Mouse (Mus musculus): Measurements from ENCODE around the gene Galnt18. TPM values are rescaled to one million over a fixed set of nuclear protein-coding genes. Genes with fewer than 3 reads are reported as not detected.
A peak's percentile ranks its signal among the peaks of the same experiment; 100 is the strongest.

Galnt18 gene
- polyA plus RNA-seq, 1 experiment from 2014 or later, result 20.5 TPM

- no peak overlapping the region for H3K4me3 ChIP-seq (ENCODE audit: low read depth, low read length)
- H3K4me2 ChIP-seq (replicated peaks; ENCODE audit: low read depth), result peak overlapping the region; percentile 17; the same call in 1 of the 2 replicates
- no peak for TF ChIP-seq EP300 (optimal IDR thresholded peaks at IDR 0.05)
- TF ChIP-seq CTCF (IDR thresholded peaks at IDR 0.05; ENCODE audit: low read depth), result no peak; the same call in 1 of the 2 replicates
- 51% methylated on average over 16 of the region's 16 CpGs for WGBS
- H3K9me3 ChIP-seq (ENCODE audit: control insufficient read depth, low read length), result no peaks in the 10 kb centered on the region
- 0 out of 2 replicates have a peak overlapping the region, but pooled peaks have one; percentile 27 for H3K9ac ChIP-seq (ENCODE audit: low read length)
- H3K27me3 ChIP-seq (ENCODE audit: control insufficient read depth, insufficient read depth, low read length), result no peaks in the 10 kb centered on the region
- no peak overlapping the region; the same call in 1 of the 2 replicates for H3K27ac ChIP-seq (replicated peaks)
- ATAC-seq (ENCODE audit: low FRiP score, low TSS enrichment) (peak; percentile 91), DNase-seq (ENCODE audit: low spot score) (peak; percentile 71)
- H3K36me3 ChIP-seq (ENCODE audit: control insufficient read depth, insufficient read depth, low read length), result no peaks in the 10 kb centered on the region
- H3K4me1 ChIP-seq (replicated peaks; ENCODE audit: control insufficient read depth, insufficient read depth), result no peaks in the 10 kb centered on the region; the same call in 1 of the 2 replicates
These were observed 163.4 kb downstream of the Galnt18 start for GRCm38 (mm10) chr7:111616231-111616937.

GRCm38 (mm10) chr7:111614471-111614870, 165.3 kb downstream of the Galnt18 start:
- Histone ChIP-seq H3K36me3 (ENCODE audit: control insufficient read depth, insufficient read depth, low read length) (no peaks in the 10 kb centered on the region), H3K27ac (replicated peaks) (no peak overlapping the region), H3K9ac (ENCODE audit: low read length) (no peak overlapping the region), H3K27me3 (ENCODE audit: control insufficient read depth, insufficient read depth, low read length) (no peaks in the 10 kb centered on the region), H3K9me3 (ENCODE audit: control insufficient read depth, low read length) (no peaks in the 10 kb centered on the region), H3K4me2 (replicated peaks; ENCODE audit: low read depth) (no peak overlapping the region), H3K4me1 (replicated peaks; ENCODE audit: control insufficient read depth, insufficient read depth) (no peaks in the 10 kb centered on the region; the same call in 1 of the 2 replicates), H3K4me3 (ENCODE audit: low read depth, low read length) (no peak overlapping the region)
- no peak for DNase-seq (ENCODE audit: low spot score)
- TF ChIP-seq EP300 (optimal IDR thresholded peaks at IDR 0.05) (no peak), CTCF (IDR thresholded peaks at IDR 0.05; ENCODE audit: low read depth) (no peak)
- no peak for ATAC-seq (ENCODE audit: low FRiP score, low TSS enrichment)
- WGBS, result 52% methylated on average over 1 of the region's 1 CpGs

- 93% methylated on average over 2 of the region's 2 CpGs for WGBS
- TF ChIP-seq EP300 (optimal IDR thresholded peaks at IDR 0.05), result no peak
- no peak for TF ChIP-seq CTCF (IDR thresholded peaks at IDR 0.05; ENCODE audit: low read depth)
- no peak overlapping the region for H3K4me3 ChIP-seq (ENCODE audit: low read depth, low read length)
- H3K9me3 ChIP-seq (ENCODE audit: control insufficient read depth, low read length), result no peaks in the 10 kb centered on the region
- no peak overlapping the region for H3K4me2 ChIP-seq (replicated peaks; ENCODE audit: low read depth)
- H3K27me3 ChIP-seq (ENCODE audit: control insufficient read depth, insufficient read depth, low read length), result no peaks in the 10 kb centered on the region
- DNase-seq (ENCODE audit: low spot score) (no peak), ATAC-seq (ENCODE audit: low FRiP score, low TSS enrichment) (no peak)
- no peaks in the 10 kb centered on the region for H3K4me1 ChIP-seq (replicated peaks; ENCODE audit: control insufficient read depth, insufficient read depth)
- no peaks in the 10 kb centered on the region for H3K36me3 ChIP-seq (ENCODE audit: control insufficient read depth, insufficient read depth, low read length)
- no peak overlapping the region for H3K27ac ChIP-seq (replicated peaks)
- H3K9ac ChIP-seq (ENCODE audit: low read length), result no peak overlapping the region
These were observed 172.3 kb downstream of the Galnt18 start for GRCm38 (mm10) chr7:111607476-111607875.

GRCm38 (mm10) chr7:111606091-111606490, 173.7 kb downstream of the Galnt18 start:
- H3K9ac ChIP-seq (ENCODE audit: low read length), result no peak overlapping the region
- ATAC-seq (ENCODE audit: low FRiP score, low TSS enrichment) (no peak), DNase-seq (ENCODE audit: low spot score) (no peak)
- H3K9me3 ChIP-seq (ENCODE audit: control insufficient read depth, low read length), result no peaks in the 10 kb centered on the region
- H3K36me3 ChIP-seq (ENCODE audit: control insufficient read depth, insufficient read depth, low read length), result no peaks in the 10 kb centered on the region
- H3K4me3 ChIP-seq (ENCODE audit: low read depth, low read length), result no peak overlapping the region
- no peak overlapping the region for H3K27ac ChIP-seq (replicated peaks)
- no peaks in the 10 kb centered on the region for H3K4me1 ChIP-seq (replicated peaks; ENCODE audit: control insufficient read depth, insufficient read depth)
- 86% methylated on average over 3 of the region's 3 CpGs for WGBS
- no peaks in the 10 kb centered on the region for H3K27me3 ChIP-seq (ENCODE audit: control insufficient read depth, insufficient read depth, low read length)
- H3K4me2 ChIP-seq (replicated peaks; ENCODE audit: low read depth), result no peak overlapping the region
- no peak for TF ChIP-seq CTCF (IDR thresholded peaks at IDR 0.05; ENCODE audit: low read depth)
- TF ChIP-seq EP300 (optimal IDR thresholded peaks at IDR 0.05), result no peak

GRCm38 (mm10) chr7:111605663-111606062, 174.1 kb downstream of the Galnt18 start:
- no peak overlapping the region for H3K4me3 ChIP-seq (ENCODE audit: low read depth, low read length)
- H3K9me3 ChIP-seq (ENCODE audit: control insufficient read depth, low read length), result no peaks in the 10 kb centered on the region
- no peaks in the 10 kb centered on the region for H3K27me3 ChIP-seq (ENCODE audit: control insufficient read depth, insufficient read depth, low read length)
- no peak for ATAC-seq (ENCODE audit: low FRiP score, low TSS enrichment)
- H3K9ac ChIP-seq (ENCODE audit: low read length), result no peak overlapping the region
- no peaks in the 10 kb centered on the region for H3K36me3 ChIP-seq (ENCODE audit: control insufficient read depth, insufficient read depth, low read length)
- no peak overlapping the region for H3K27ac ChIP-seq (replicated peaks)
- no peak for DNase-seq (ENCODE audit: low spot score)
- no peak overlapping the region for H3K4me2 ChIP-seq (replicated peaks; ENCODE audit: low read depth)
- TF ChIP-seq EP300 (optimal IDR thresholded peaks at IDR 0.05) (no peak), CTCF (IDR thresholded peaks at IDR 0.05; ENCODE audit: low read depth) (no peak)
- no peaks in the 10 kb centered on the region for H3K4me1 ChIP-seq (replicated peaks; ENCODE audit: control insufficient read depth, insufficient read depth)

GRCm38 (mm10) chr7:111604578-111605208, 175.1 kb downstream of the Galnt18 start:
- Histone ChIP-seq H3K4me2 (replicated peaks; ENCODE audit: low read depth) (no peak overlapping the region), H3K9me3 (ENCODE audit: control insufficient read depth, low read length) (no peaks in the 10 kb centered on the region), H3K27ac (replicated peaks) (no peak overlapping the region), H3K36me3 (ENCODE audit: control insufficient read depth, insufficient read depth, low read length) (no peaks in the 10 kb centered on the region), H3K4me1 (replicated peaks; ENCODE audit: control insufficient read depth, insufficient read depth) (no peaks in the 10 kb centered on the region), H3K27me3 (ENCODE audit: control insufficient read depth, insufficient read depth, low read length) (no peaks in the 10 kb centered on the region), H3K4me3 (ENCODE audit: low read depth, low read length) (no peak overlapping the region), H3K9ac (ENCODE audit: low read length) (no peak overlapping the region)
- no peak for ATAC-seq (ENCODE audit: low FRiP score, low TSS enrichment)
- no peak for TF ChIP-seq EP300 (optimal IDR thresholded peaks at IDR 0.05)
- TF ChIP-seq CTCF (IDR thresholded peaks at IDR 0.05; ENCODE audit: low read depth), result no peak
- DNase-seq (ENCODE audit: low spot score), result no peak
- 81% methylated on average over 2 of the region's 2 CpGs for WGBS
